Mouse (Mus musculus) forelimb bud, embryonic 11.5 days (tissue): ENCODE data around the gene Slc9a3r2.
"Not testable (repeated sequence)": the region's sequence is repeated elsewhere in the genome, so short reads cannot be mapped to it uniquely, and the experiment has no call there.

ENCODE experiments used
- DNase-seq: peaks from one replicate; pipeline ENCODE4 v3.0.0-alpha.2; 2012; ENCODE audit warnings: low read depth, low spot score

Gene Slc9a3r2

DNA sequence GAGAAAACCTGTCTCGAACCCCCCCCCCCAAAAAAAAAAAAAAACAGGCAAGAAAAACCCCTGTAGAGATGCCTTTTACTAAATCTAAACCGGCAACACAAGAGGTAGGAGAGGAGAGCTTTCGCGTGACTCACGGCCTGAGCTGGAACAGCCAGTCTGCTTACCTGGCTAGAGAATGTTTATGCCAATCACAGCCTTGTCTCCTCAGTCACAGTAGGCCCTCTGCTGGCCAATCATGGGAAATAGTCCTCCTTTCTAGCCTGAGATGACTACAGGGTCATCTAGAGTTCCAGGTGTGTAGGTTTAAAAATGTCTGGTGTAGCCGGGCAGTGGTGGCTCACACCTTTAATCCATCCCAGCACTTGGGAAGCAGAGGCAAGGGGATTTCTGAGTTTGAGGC is 17.3 kb upstream of the Slc9a3r2 start:
- peak; percentile 67 for DNase-seq

GRCm38 (mm10) chr17:24667011-24667410 is 16.9 kb upstream of the Slc9a3r2 start:
- not testable (repeated sequence) for DNase-seq

DNA sequence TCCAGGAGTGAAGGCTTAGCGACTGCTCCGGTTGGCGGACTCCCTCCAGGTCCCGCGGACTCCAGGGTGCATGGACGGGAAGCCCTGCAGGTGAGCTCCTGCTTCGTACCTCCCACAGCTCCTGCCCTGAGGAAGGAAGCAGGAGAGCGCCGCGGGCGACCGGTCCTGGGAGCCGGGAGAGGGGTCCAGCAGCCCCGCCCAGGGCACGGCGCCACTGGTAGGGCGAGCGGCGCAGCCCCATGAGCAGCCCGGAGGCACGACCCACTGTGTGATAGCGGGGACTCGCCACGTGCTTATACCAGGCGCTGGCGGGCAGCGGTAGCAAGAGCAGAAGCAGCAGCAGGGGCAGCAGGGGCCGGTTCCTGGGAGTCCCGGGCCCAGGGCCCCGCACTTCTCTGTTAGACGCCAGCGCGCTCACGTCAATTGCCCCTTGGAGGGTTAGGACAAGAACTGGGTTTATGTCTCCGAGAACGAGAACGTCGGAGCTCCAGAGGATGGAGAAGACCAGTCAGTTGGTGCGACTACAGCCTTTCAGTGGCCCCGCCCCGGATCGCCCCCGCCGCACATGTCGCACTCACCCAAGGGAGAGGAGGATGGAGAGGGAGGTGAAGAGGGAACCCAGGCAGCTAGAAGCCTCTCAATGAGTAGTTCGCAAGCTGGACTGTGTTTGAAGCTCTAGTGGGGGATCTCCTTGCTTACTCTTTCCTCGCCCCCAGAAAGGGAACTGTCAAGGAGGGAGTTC is 8.1 kb upstream of the Slc9a3r2 start, which contains the start of gene Npw:
TSS of gene Npw (minus strand) at position 441 of the 742 bp plus-strand sequence.
- DNase-seq: no peak

DNA sequence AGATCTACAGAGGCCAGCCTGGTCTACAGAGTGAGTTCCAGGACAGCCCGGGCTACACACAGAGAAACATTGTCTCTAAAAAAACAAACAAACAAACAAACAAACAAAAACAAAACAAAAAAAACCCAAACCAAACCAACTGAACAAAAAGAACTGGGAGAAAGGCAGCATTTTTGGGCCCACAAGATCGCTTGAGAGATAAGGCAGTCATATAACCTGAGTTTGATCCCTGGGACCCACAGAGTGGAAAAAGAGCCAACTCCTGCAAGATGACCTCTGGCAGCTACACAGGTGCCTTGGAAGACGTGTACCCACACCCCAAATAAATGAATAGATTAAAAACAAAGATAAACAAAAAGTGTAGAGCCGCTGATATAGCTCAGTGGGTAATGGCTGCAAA is 4.8 kb upstream of the Slc9a3r2 start:
- no peak for DNase-seq

DNA sequence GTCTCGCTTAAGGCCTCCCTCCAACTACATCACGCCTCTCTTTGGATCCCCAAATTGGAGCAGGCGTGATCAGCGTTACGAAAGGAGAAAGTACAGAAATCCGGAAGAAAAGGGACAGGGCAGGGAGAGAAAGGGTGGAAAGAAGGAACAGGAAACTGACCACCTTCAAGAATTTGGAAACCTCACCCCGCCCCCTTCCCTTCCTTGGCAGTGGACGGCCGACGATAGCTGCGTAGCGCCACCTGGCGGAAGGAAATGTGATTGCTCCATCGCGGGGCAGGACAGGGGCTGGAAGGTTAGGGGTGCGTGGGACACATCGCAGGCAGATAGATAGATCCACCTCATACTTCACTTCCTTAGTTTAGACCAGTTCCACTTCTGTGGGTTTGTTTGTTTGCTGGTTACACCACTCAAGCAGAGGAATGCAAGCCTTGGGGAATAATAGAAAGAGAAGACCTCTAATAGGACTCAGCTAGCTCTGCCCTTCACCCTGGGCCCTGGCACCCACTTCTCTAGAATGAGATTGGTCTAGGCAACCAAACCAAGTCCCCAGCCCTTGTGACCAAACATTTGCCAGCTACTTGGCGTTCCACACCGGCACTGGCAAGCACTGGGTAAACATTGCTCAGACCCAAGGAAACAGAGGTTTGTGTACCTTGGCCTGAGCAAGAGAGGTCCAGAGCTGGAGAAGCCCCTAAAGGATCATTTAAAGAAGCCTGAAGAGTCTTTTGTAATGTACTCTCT is 4.0 kb upstream of the Slc9a3r2 start:
- DNase-seq: peak; percentile 54

- no peak for DNase-seq
These were observed 1.7 kb upstream of the Slc9a3r2 start for GRCm38 (mm10) chr17:24651835-24652234.

- no peak for DNase-seq
These were observed 639 bp upstream of the Slc9a3r2 start for GRCm38 (mm10) chr17:24650766-24651165.

- DNase-seq: no peak
These were observed 502 bp downstream of the Slc9a3r2 start for GRCm38 (mm10) chr17:24649581-24650069.

DNA sequence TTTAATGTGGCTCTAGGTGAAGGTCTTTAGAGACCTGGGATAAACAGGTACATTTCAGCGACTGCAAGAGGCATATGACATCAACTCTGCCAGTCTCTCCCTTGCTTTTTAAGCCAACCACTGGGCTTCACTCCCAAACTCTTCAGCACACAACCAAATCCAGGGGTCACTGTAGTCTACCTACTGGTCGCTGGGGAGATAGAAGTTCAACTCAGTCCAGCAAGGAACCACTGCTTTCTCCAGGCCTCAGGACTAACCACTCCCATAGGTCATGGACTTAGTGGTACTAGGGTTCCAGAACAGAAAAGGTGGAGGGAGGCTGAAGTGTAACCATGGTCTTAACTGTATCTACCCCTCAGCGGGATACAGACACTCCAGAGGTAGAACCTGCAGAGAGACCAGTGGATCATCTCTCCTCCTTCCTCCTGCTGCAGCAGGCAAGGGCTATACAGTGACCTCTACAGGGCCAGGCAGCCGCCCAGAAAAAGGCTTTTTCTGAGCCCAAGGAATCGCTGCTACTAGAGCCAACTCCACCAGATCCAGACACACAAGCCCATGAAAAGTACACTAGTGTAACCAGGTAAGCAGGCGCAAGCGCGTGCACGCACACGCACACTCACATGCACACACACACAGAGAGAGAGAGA is 1.3 kb downstream of the Slc9a3r2 start:
- DNase-seq: no peak

GRCm38 (mm10) chr17:24647493-24647892 is 2.6 kb downstream of the Slc9a3r2 start:
- DNase-seq: no peak

GRCm38 (mm10) chr17:24646381-24646780 is 3.7 kb downstream of the Slc9a3r2 start:
- no peak for DNase-seq

GRCm38 (mm10) chr17:24645916-24646315 is 4.2 kb downstream of the Slc9a3r2 start:
- DNase-seq: no peak

DNA sequence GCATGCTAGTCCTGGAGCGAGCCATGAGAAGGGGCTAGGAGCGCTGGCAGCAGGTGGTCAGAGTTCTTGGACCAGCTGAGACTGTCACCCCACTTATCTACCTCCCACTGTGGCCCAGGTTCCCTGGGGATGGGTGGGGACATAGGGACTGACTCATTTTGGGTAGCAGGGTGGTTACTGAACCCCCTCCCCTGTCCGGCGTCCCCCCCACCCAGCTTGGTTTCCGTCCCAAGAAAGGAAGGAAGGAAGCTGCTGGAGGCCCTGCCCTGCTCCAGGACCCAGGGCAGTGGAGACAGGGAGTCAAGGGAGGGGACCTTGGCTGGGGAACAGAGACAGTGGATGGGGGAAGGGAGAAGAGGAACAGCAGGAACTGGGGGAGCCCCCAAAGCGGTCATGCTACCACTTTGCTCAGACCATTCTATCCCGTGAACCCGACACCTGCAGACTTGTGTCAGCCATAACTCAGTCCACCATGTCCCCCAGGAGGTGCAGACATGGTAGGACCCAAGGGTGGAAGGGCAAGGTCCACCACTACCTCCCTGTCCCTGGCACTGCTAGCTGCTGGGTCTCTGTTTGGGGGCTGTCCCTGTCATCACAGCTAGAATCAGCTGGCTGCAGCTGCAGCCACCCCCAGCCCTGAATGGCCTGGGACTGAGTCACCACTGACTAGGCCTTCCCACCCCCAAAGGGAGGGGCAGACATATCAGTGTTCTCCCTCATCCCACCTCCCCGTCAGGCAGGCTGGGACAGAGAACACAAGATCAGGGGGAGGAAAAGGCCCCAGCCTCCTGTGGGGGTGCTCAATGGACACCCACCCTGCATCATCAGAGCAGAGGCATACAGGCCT is 5.0 kb downstream of the Slc9a3r2 start:
- no peak for DNase-seq

GRCm38 (mm10) chr17:24644030-24644715 is 6.0 kb downstream of the Slc9a3r2 start:
- DNase-seq: no peak

- no peak for DNase-seq
These were observed 7.3 kb downstream of the Slc9a3r2 start for GRCm38 (mm10) chr17:24642791-24643343.

DNA sequence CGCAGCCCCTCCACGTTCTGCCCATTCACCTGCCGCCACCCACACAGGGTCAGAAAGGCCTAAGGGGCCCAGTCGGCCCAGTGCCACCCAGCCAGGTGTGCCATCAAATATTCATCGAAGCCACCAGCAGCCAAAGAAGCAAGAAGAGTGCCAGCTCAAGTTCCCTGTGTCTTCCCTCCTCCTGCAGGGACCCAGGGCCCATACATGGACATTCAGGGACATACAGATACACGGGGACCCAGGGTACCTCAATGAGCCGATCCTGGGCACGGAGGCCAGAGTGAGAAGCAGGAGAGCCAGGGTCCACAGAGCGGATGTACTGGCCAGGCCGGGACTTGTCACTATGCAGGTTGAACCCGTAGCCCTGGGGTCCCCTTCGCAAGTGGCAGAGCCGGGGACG is 8.2 kb downstream of the Slc9a3r2 start:
- DNase-seq: no peak

DNA sequence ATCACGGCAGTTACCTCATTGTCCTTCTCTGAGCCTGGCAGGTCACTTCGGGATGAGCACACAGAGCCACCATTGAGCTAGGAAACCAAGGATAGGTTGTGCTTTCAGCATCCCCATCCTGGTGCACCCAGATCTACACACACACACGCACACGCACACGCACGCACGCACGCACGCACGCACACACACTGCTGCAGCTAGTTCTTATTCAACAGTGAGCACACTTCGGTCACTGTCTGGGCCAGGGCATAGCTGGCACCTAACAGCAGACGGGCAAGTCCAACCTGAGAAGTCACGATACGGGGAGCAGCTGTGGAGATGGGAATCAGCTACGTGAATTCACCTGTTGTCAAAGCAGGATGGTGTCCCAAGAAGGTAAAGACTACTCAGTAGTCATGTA is 9.5 kb downstream of the Slc9a3r2 start:
- DNase-seq: no peak

GRCm38 (mm10) chr17:24640119-24640518 is 10.0 kb downstream of the Slc9a3r2 start:
- DNase-seq: no peak

DNA sequence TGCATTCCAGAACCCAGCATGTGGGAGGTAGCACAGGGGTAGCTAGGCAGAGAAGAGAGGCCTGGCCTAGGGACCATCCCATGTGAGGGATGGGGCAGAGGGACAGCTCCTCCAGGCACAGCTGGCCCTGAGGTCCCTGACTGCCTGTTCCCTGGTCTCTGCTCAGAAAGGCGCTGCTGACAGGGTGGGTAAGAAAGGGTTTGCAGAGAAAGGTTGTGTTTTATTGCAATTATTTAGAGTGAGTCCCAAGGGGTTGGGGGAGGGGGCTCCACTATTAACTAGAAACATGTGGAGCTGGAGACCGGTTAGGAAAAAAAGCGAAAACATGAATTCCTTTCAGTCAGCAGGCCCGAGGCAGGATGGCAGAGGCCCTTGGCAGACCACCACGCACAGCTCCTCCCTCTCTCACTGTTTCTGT is 10.5 kb downstream of the Slc9a3r2 start:
- DNase-seq: peak; percentile 87

DNA sequence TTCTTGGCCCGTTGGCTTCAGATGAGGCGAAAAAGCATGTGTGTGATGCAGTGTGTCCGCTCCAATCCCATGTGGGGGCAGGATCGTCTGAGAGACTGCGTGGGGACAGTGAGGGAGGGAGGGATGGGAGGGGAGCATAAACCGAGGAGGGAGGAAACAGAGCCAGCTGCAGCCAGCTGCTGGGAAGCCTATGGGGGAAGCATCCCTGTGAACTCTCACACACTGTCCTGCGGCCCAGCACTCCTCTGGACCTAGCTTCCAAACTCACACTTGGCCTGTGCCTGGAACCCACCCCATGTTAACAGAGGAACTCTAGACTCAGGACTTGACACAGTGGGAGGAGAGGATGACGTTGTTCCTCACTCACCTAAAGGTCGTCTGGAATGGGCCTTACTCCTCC is 11.3 kb downstream of the Slc9a3r2 start:
- no peak for DNase-seq
